Mouse (Mus musculus) MEL (cell line): ENCODE measurements around the gene Poc1a. TPM values are rescaled to one million over a fixed set of nuclear protein-coding genes. Genes with fewer than 3 reads are reported as not detected.

Experiments
- DNase-seq: peaks from one replicate; pipeline ENCODE4 v3.0.0; 2011; ENCODE audit warnings: low read depth, low spot score
- H3K27ac ChIP-seq: 2 replicates; pipeline ENCODE4 v1.5.1; 2012; ENCODE audit warnings: low read depth, mild to moderate bottlenecking, control low read depth, low read length, moderate library complexity; ENCODE audit not compliant: control insufficient read depth
- H3K27me3 ChIP-seq, 2 experiments: fragments of 150-350 bp in 1 of 2; sonication (generic) in 1 of 2; 2 replicates each; pipeline ENCODE4 v1.6.1; 2012; ENCODE audit warnings: low read length in 2 of 2, mild to moderate bottlenecking in 2 of 2, improper control_type of control experiment in 1 of 2, moderate library complexity in 1 of 2; ENCODE audit not compliant: insufficient read depth in 2 of 2, control insufficient read depth in 1 of 2
- H3K36me3 ChIP-seq, 2 experiments: 2 replicates each; pipeline ENCODE4 v1.6.1; 2012 to 2014; ENCODE audit warnings: low read length in 2 of 2, improper control_type of control experiment in 1 of 2, inconsistent platforms in 1 of 2, mild to moderate bottlenecking in 1 of 2; ENCODE audit not compliant: insufficient read depth in 2 of 2, control insufficient read depth in 1 of 2
- H3K4me1 ChIP-seq, 2 experiments: fragments of 150-350 bp in 1 of 2; sonication (generic) in 1 of 2; 2 replicates each; pipeline ENCODE4 v1.6.1; 2012; ENCODE audit warnings: low read length in 2 of 2, improper control_type of control experiment in 1 of 2, mild to moderate bottlenecking in 1 of 2; ENCODE audit not compliant: insufficient read depth in 2 of 2, control insufficient read depth in 1 of 2
- H3K4me3 ChIP-seq, 2 experiments: fragments of 150-350 bp in 1 of 2; sonication (generic) in 1 of 2; 2 replicates each; pipeline ENCODE4 v1.5.1; 2012; ENCODE audit warnings: low read depth in 2 of 2, low read length in 2 of 2, mild to moderate bottlenecking in 2 of 2, moderate library complexity in 2 of 2, control low read depth in 1 of 2, improper control_type of control experiment in 1 of 2; ENCODE audit not compliant: control insufficient read depth in 1 of 2, insufficient read depth in 1 of 2
- H3K79me2 ChIP-seq: 2 replicates; pipeline ENCODE4 v1.6.1; 2012; ENCODE audit warnings: mild to moderate bottlenecking, low read length, moderate library complexity; ENCODE audit not compliant: control insufficient read depth, poor library complexity, insufficient read depth
- H3K9ac ChIP-seq: 2 replicates; pipeline ENCODE4 v1.6.1; 2012; ENCODE audit warnings: low read depth, mild to moderate bottlenecking, control low read depth, low read length, moderate library complexity; ENCODE audit not compliant: control insufficient read depth, poor library complexity, severe bottlenecking
- H3K9me3 ChIP-seq: fragments of 150-350 bp; sonication (generic); replicated peaks from 2 replicates; pipeline ENCODE4 v1.6.1; 2012; ENCODE audit warnings: mild to moderate bottlenecking, low read length, improper control_type of control experiment, moderate library complexity; ENCODE audit not compliant: insufficient read depth
- BHLHE40 ChIP-seq: IDR thresholded peaks from 2 replicates; pipeline ENCODE4 v1.6.1; 2012; ENCODE audit warnings: low read depth, mild to moderate bottlenecking, inconsistent platforms, low read length, improper control_type of control experiment, borderline replicate concordance
- CHD1 ChIP-seq: IDR thresholded peaks from 2 replicates; pipeline ENCODE4 v1.6.1; 2012; ENCODE audit warnings: low read depth, mild to moderate bottlenecking, inconsistent platforms, low read length, improper control_type of control experiment
- CTCF ChIP-seq, 3 experiments: IDR thresholded peaks in 2 of 3; conservative IDR thresholded peaks in 1 of 3; 2 replicates each; pipeline ENCODE4 v1.5.1; 2011 to 2012; ENCODE audit warnings: low read length in 3 of 3, low read depth in 2 of 3, mild to moderate bottlenecking in 2 of 3, improper control_type of control experiment in 1 of 3, inconsistent platforms in 1 of 3, mixed read lengths in 1 of 3, moderate library complexity in 1 of 3; ENCODE audit not compliant: control insufficient read depth in 1 of 3, insufficient read depth in 1 of 3, poor library complexity in 1 of 3, severe bottlenecking in 1 of 3
- EP300 ChIP-seq, 2 experiments: IDR thresholded peaks; 2 replicates each; pipeline ENCODE4 v1.6.1; 2011; ENCODE audit warnings: improper control_type of control experiment in 2 of 2, low read length in 2 of 2, low read depth in 1 of 2, mild to moderate bottlenecking in 1 of 2
- ETS1 ChIP-seq: IDR thresholded peaks from 2 replicates; pipeline ENCODE4 v1.6.1; 2012; ENCODE audit warnings: low read depth, mild to moderate bottlenecking, inconsistent platforms, low read length, improper control_type of control experiment, moderate library complexity
- GABPA ChIP-seq: IDR thresholded peaks from 2 replicates; pipeline ENCODE4 v1.6.1; 2012; ENCODE audit warnings: low read depth, mild to moderate bottlenecking, inconsistent platforms, low read length, improper control_type of control experiment, moderate library complexity
- GATA1 ChIP-seq: IDR thresholded peaks from 2 replicates; pipeline ENCODE4 v1.6.1; 2011; ENCODE audit warnings: low read depth, low read length, improper control_type of control experiment
- HCFC1 ChIP-seq: IDR thresholded peaks from 2 replicates; pipeline ENCODE4 v1.6.1; 2012; ENCODE audit warnings: low read depth, mild to moderate bottlenecking, inconsistent platforms, low read length, improper control_type of control experiment, moderate library complexity
- KAT2A ChIP-seq: conservative IDR thresholded peaks from 2 replicates; pipeline ENCODE4 v1.6.1; 2012; ENCODE audit warnings: low read depth, low read length, improper control_type of control experiment, inconsistent platforms
- MAFK ChIP-seq: IDR thresholded peaks from 2 replicates; pipeline ENCODE4 v1.6.1; 2011; ENCODE audit warnings: low read depth, mild to moderate bottlenecking, low read length, improper control_type of control experiment, borderline replicate concordance
- MAZ ChIP-seq: IDR thresholded peaks from 2 replicates; pipeline ENCODE4 v1.6.1; 2012; ENCODE audit warnings: low read depth, mild to moderate bottlenecking, inconsistent platforms, low read length, improper control_type of control experiment
- MXI1 ChIP-seq: IDR thresholded peaks from 2 replicates; pipeline ENCODE4 v1.6.1; 2011; ENCODE audit warnings: mild to moderate bottlenecking, low read depth, low read length, improper control_type of control experiment
- MYB ChIP-seq: IDR thresholded peaks from 2 replicates; pipeline ENCODE4 v1.6.1; 2011; ENCODE audit warnings: mild to moderate bottlenecking, low read depth, low read length, improper control_type of control experiment
- MYC ChIP-seq: IDR thresholded peaks from 2 replicates; pipeline ENCODE4 v1.6.1; 2011; ENCODE audit warnings: low read depth, mild to moderate bottlenecking, low read length, improper control_type of control experiment, moderate library complexity
- NELFE ChIP-seq: IDR thresholded peaks from 2 replicates; pipeline ENCODE4 v1.6.1; 2011; ENCODE audit warnings: low read depth, low read length, improper control_type of control experiment
- NRF1 ChIP-seq: IDR thresholded peaks from 2 replicates; pipeline ENCODE4 v1.6.1; 2014; ENCODE audit warnings: low read depth, mild to moderate bottlenecking, inconsistent platforms, low read length, improper control_type of control experiment, moderate library complexity; ENCODE audit not compliant: poor library complexity, insufficient read depth, severe bottlenecking
- POLR2AphosphoS2 ChIP-seq: IDR thresholded peaks from 2 replicates; pipeline ENCODE4 v1.6.1; 2011; ENCODE audit warnings: low read length, improper control_type of control experiment
- POLR2AphosphoS5 ChIP-seq: IDR thresholded peaks from 2 replicates; pipeline ENCODE4 v1.6.1; 2012; ENCODE audit warnings: low read depth, borderline replicate concordance, mild to moderate bottlenecking, inconsistent platforms, low read length, moderate library complexity, mixed read lengths
- SIN3A ChIP-seq: IDR thresholded peaks from 2 replicates; pipeline ENCODE4 v1.6.1; 2012; ENCODE audit warnings: low read length, improper control_type of control experiment, inconsistent platforms
- SMC3 ChIP-seq: IDR thresholded peaks from 2 replicates; pipeline ENCODE4 v1.6.1; 2011; ENCODE audit warnings: low read depth, low read length, improper control_type of control experiment
- TAL1 ChIP-seq: IDR thresholded peaks from 2 replicates; pipeline ENCODE4 v1.6.1; 2012; ENCODE audit warnings: mild to moderate bottlenecking, inconsistent platforms, low read length, moderate library complexity, mixed read lengths
- USF1 ChIP-seq: IDR thresholded peaks from 2 replicates; pipeline ENCODE4 v1.6.1; 2014; ENCODE audit warnings: low read depth, mild to moderate bottlenecking, inconsistent platforms, low read length, improper control_type of control experiment, moderate library complexity
- ZC3H11A ChIP-seq: IDR thresholded peaks from 2 replicates; pipeline ENCODE4 v1.6.1; 2012; ENCODE audit warnings: low read depth, mild to moderate bottlenecking, inconsistent platforms, low read length, improper control_type of control experiment
- ZKSCAN1 ChIP-seq: IDR thresholded peaks from 2 replicates; pipeline ENCODE4 v1.6.1; 2012; ENCODE audit warnings: low read depth, mild to moderate bottlenecking, inconsistent platforms, low read length, improper control_type of control experiment, moderate library complexity
- ZMIZ1 ChIP-seq: IDR thresholded peaks from 2 replicates; pipeline ENCODE4 v1.6.1; 2012; ENCODE audit warnings: low read depth, mild to moderate bottlenecking, inconsistent platforms, low read length, improper control_type of control experiment, moderate library complexity
- ZNF384 ChIP-seq: IDR thresholded peaks from 2 replicates; pipeline ENCODE4 v1.6.1; 2012; ENCODE audit warnings: low read depth, mild to moderate bottlenecking, inconsistent platforms, low read length, improper control_type of control experiment
- polyA plus RNA-seq, 2 experiments: library from polyadenylated mRNA; stranded (reverse) in 1 of 2; unstranded in 1 of 2; fragments of >175 nt in 1 of 2; fragments of >200 nt in 1 of 2; gene quantifications; 2 replicates each; pipeline versions ENCODE4 v1.2.1 to v1.2.4; 2012; ENCODE audit warnings: low replicate concordance in 2 of 2, low read depth in 1 of 2; ENCODE audit not compliant: insufficient read length in 2 of 2, insufficient read depth in 1 of 2, missing spikeins in 1 of 2
- total RNA-seq: library from RNA; depleted of rRNA; stranded (reverse); fragments of 300-350 nt; gene quantifications from 2 replicates; pipeline ENCODE4 v1.2.3, GENCODE M21; 2012

The Poc1a gene
- total and polyA plus RNA-seq, 3 experiments: 33.8 to 41.3 TPM; not detected in 1

- H3K9ac ChIP-seq: no peak overlapping the region
- H3K4me1 ChIP-seq: no peaks in the 10 kb centered on the region
- TF ChIP-seq CHD1: no peak
- no peak for TF ChIP-seq MAFK
- no peak for TF ChIP-seq ZNF384
- no peak for TF ChIP-seq GATA1
- no peak for TF ChIP-seq CTCF (IDR thresholded peaks at IDR 0.05 in 2 of 3, conservative IDR thresholded peaks at IDR 0.05 in 1 of 3; ENCODE audit: control insufficient read depth in 1 of 3, insufficient read depth in 1 of 3, low read depth in 2 of 3, low read length in 3 of 3, poor library complexity in 1 of 3, severe bottlenecking in 1 of 3)
- TF ChIP-seq ZC3H11A: no peak
- no peak for TF ChIP-seq MYC
- no peak for TF ChIP-seq POLR2AphosphoS2
- TF ChIP-seq SMC3: no peak
- no peak for TF ChIP-seq MAZ
- TF ChIP-seq ZMIZ1: no peak
- no peak for TF ChIP-seq POLR2AphosphoS5
- TF ChIP-seq EP300 (IDR thresholded peaks at IDR 0.05; ENCODE audit: low read depth in 1 of 2, low read length in 2 of 2): no peak
- TF ChIP-seq SIN3A: no peak
- no peak for TF ChIP-seq TAL1
- no peak for TF ChIP-seq BHLHE40
- no peak for TF ChIP-seq ETS1
- H3K9me3 ChIP-seq: no peaks in the 10 kb centered on the region
- H3K27me3 ChIP-seq: no peaks in the 10 kb centered on the region
- no peak overlapping the region for H3K27ac ChIP-seq
- no peak overlapping the region for H3K4me3 ChIP-seq
- H3K36me3 ChIP-seq: no peaks in the 10 kb centered on the region; a peak in 1 of 4 replicates
- no peaks in the 10 kb centered on the region for H3K79me2 ChIP-seq
- no peak for DNase-seq
These were observed 9.0 kb downstream of the Poc1a start for GRCm38 (mm10) chr9:106289841-106290240.

- Histone ChIP-seq H3K27ac (no peak overlapping the region), H3K9me3 (no peaks in the 10 kb centered on the region), H3K4me1 (no peaks in the 10 kb centered on the region), H3K9ac (no peak overlapping the region), H3K4me3 (no peak overlapping the region)
- no peak for DNase-seq
- TF ChIP-seq MAZ: no peak
- no peak for TF ChIP-seq NRF1
- no peak for TF ChIP-seq GATA1
- no peak for TF ChIP-seq ZKSCAN1
- no peak for TF ChIP-seq ZMIZ1
- no peak for TF ChIP-seq NELFE
- TF ChIP-seq POLR2AphosphoS5: no peak
- TF ChIP-seq MXI1: no peak
- TF ChIP-seq POLR2AphosphoS2: no peak
- TF ChIP-seq GABPA: no peak
- TF ChIP-seq MYB: no peak
- TF ChIP-seq HCFC1: no peak
- TF ChIP-seq USF1: no peak
- TF ChIP-seq KAT2A: no peak
- TF ChIP-seq MYC: no peak
- TF ChIP-seq, all 39 proteins: peak for 0
- no peaks in the 10 kb centered on the region for H3K27me3 ChIP-seq
- no peaks in the 10 kb centered on the region; a peak in 1 of 4 replicates for H3K36me3 ChIP-seq
- H3K79me2 ChIP-seq: no peaks in the 10 kb centered on the region
These were observed 9.8 kb downstream of the Poc1a start for GRCm38 (mm10) chr9:106290636-106291122.
